Mouse (Mus musculus) kidney, adult 8-10 months (tissue): ENCODE data around the gene Tesk2.
"Not testable (repeated sequence)": the region's sequence is repeated elsewhere in the genome, so short reads cannot be mapped to it uniquely, and the experiment has no call there.

Source experiments
- DNase-seq, 2 experiments: peaks; one replicate each; pipeline ENCODE4 v3.0.0; 2022

Tesk2 gene

DNA sequence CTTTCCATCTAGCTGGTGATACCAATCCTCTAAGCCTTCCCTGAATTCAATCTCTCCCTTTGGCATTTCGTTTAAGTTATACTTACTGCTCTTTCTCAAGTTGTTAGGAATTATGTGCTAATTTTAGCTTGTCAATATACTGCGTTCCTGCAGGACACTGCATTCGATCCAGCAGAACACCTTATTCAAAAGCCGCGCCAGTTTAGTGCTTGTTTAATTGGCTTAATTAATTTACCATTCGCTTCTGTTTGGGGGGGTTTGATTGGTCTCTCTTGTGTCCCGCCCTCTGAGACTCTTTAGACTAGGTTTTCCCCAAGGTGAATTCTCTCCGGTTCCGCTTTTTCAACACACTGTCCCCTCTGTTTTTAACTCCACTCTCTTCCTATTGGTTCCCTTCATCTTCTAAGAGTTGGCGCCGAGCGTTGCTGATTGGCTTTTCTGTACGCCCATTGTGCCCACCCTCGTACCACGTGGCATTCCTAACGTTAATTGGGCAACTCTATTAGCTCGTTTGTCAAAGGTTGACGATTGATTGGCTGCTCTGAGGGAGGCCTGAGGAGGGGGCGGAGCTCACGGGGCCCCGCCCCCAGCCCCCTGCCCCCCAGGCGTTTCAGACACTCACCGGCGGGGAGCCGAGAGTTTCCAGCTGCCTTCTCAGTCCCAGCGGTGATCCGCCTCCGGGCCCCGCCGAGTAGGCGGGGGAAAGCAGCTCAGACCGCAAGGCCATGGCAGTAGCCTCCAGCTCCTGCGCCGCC is at the start of gene Tesk2:
Tesk2 (plus strand) TSS at position 606 of the 755 bp plus-strand sequence.
- peak; percentile 97 to 98 for DNase-seq

DNA sequence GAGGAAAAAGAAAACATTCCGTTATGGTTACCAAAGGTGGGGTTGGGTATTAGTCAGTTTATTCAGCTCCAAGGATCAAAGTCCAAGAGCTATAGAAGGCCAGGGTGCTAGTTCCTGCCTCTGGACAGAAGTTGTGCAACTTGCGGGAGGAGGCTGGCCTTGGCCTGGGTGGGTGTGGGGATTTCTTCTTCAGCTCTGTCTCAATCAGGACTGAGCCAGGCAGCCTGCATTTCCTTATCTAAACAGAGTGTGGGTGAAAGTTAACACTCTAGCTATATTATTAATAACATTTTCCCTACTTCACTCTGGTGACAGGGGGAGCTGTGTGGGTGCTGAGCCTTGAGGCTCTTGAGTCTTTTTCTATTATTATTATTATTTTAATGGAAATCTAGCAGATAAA is 48.0 kb upstream of the Tesk2 start:
- DNase-seq, result peak in 1 of 2 experiments; percentile 60

GRCm38 (mm10) chr4:116674761-116675160 is 46.0 kb upstream of the Tesk2 start:
- not testable (repeated sequence) for DNase-seq

DNA sequence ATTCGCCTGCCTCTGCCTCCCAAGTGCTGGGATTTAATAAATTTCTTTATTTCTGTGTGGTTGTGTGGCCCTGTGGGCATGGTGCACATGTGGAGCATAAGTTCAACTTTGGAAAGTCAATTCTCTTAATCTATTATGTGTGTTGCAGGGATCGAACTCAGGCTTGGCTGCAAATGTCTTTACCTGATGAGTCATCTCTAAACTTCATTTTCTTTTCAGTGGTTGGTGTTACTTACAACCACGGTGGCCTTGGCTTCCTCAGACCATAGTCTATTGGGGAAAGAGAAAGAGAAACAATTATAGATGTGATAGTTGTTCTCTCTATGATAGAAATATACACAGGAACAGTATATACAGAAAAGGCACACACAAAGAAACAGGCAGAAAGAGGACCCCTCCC is 44.7 kb upstream of the Tesk2 start:
- no peak for DNase-seq

- DNase-seq, result no peak
Measured at GRCm38 (mm10) chr4:116677808-116678207, 42.9 kb upstream of the Tesk2 start.

DNA sequence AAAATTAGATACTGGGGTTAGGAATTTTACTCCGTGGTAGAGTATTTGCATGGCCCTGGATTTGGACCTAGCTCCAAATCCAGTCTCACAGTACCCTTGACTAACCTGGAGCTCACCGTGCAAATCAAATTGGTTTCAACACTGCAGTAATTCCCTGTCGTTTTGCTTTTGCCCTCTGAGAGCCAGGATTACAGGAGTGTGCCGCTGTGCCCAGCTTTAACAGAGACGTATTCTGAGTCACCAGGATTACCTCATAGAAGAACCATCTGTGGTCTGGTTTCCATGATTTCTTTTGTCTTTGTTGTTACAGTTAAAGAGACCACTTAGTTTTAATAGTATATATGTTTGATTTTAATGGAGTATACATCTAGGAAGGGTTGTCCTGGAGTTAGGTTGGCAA is 41.6 kb upstream of the Tesk2 start:
- DNase-seq, result no peak

- DNase-seq, result not testable (repeated sequence)
Measured at GRCm38 (mm10) chr4:116680521-116680920, 40.2 kb upstream of the Tesk2 start.

- no peak for DNase-seq
Measured at GRCm38 (mm10) chr4:116683957-116684356, 36.8 kb upstream of the Tesk2 start.

- no peak for DNase-seq
Measured at GRCm38 (mm10) chr4:116684665-116685064, 36.1 kb upstream of the Tesk2 start.

DNA sequence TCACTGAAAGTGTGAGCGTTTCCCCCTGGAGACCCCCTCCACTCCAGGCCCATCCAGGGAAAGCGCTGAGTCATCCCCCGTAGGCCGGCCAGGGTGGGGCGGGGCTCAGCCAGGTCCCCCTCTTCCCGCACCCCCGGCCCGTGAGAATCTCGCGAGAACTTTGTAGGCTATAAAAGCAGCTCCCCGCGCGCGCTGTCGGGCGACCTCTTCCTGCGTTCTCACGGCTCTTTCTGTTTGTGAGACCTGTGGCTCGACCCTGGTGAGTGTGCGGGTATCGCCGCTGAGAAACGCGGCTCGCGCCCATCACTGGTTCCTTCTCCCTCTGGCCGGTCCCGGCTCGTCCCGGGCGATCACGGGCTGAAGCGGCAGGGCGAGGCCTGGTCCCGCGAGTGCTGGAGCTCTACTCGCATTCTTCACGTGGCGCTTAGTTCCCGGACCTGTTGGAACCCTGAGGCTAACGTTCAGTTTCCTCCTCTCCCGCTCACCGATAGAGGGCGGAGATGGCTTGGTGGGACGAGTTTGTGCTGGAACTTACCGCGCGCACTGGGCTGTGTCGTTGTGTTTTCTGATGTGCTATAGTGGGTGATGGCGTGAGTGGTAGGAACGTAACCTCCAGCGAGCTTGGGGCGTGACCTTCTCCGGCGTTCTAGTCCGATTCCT is 35.2 kb upstream of the Tesk2 start, which contains the start of gene Prdx1:
Prdx1 (plus strand) TSS at position 143 of the 660 bp plus-strand sequence.
- DNase-seq, result peak; percentile 91 to 95

DNA sequence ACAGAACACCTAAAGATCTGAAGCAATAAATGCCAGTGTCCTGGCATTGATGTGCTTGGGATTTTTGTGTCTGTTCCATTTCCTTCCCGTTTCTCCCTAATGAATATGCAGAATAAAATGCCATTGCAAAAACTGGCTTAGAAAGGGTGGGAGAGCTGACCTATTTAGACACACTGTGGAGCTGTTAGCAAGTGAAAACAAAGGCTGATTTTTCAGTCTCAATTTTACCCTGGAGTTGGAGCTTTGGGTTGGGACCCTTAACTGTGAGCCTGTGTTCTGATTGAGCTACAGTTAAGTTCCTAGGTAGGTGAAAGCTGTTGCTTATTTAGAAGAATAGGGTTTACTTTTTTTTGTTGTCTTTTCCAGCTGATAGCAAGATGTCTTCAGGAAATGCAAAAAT is 33.7 kb upstream of the Tesk2 start:
- no peak for DNase-seq

GRCm38 (mm10) chr4:116689309-116689876 is 31.4 kb upstream of the Tesk2 start:
- DNase-seq, result peak; percentile 64 to 72

DNA sequence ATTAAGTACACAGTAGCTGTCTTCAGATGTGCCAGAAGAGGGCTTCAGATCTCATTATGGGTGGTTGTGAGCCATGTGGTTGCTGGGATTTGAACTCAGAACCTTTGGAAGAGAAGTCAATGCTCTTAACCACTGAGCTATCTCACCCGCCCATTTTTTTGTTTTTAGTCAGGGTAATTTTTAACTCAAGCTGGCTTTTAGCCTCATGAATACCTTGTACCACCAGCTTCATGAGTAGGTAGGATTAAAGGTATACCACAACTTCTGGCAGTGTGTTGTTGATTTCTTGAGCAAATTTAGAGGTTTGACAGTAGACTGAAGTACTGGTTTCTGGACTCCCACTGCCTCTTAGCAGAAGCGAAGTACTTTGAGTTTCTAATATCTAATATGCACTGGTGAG is 28.6 kb upstream of the Tesk2 start:
- DNase-seq, result no peak

- no peak for DNase-seq
Measured at GRCm38 (mm10) chr4:116693785-116694184, 27.0 kb upstream of the Tesk2 start.

GRCm38 (mm10) chr4:116698693-116699342 is 21.9 kb upstream of the Tesk2 start:
- DNase-seq, result peak; percentile 78 to 85

DNA sequence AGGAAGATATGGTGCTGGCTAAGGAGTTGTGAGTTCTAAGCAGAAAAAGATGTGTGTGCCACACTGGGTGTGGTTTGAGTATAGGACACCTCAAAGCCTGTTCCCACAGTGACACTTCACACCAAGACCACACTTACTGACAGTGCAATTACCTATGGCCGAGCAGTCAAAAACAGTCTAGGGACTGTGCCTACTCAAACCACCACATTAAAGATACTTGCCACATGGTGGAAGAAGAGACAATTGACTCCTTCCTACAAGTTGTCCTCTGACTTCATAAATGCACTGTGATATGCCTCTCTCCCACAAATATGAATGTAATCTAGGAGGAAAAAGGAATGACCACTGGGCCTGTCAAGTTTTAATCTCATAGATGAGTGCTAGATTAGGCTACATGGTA is 19.8 kb upstream of the Tesk2 start:
- DNase-seq, result no peak

DNA sequence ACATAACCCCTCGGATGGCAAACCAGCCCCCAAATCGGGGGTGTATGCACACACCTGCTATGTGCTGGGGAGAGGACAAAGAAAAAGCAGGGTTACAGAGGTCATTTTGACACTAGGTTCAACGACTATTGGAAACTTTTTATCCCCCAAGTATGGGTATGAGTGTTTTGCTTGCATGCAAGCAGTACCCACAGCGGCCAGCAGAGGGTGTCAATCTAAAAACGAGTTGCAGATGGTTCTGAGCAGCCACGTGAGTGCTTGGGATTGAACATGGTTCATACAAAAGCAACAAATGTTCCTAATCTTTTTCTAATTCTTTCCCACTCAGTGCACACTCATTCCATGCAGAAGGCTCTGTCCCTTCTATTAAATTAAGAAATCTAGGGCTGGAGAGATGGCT is 16.9 kb upstream of the Tesk2 start:
- peak; percentile 62 to 82 for DNase-seq

- DNase-seq, result no peak
Measured at GRCm38 (mm10) chr4:116707666-116708065, 13.1 kb upstream of the Tesk2 start.

GRCm38 (mm10) chr4:116708201-116708764 is 12.5 kb upstream of the Tesk2 start, which contains the start of the genes Mmachc and Ccdc163:
Gene Mmachc (minus strand): TSS chr4:116708406.
Gene Ccdc163 (plus strand): TSS chr4:116708509.
- peak; percentile 95 to 98 for DNase-seq

DNA sequence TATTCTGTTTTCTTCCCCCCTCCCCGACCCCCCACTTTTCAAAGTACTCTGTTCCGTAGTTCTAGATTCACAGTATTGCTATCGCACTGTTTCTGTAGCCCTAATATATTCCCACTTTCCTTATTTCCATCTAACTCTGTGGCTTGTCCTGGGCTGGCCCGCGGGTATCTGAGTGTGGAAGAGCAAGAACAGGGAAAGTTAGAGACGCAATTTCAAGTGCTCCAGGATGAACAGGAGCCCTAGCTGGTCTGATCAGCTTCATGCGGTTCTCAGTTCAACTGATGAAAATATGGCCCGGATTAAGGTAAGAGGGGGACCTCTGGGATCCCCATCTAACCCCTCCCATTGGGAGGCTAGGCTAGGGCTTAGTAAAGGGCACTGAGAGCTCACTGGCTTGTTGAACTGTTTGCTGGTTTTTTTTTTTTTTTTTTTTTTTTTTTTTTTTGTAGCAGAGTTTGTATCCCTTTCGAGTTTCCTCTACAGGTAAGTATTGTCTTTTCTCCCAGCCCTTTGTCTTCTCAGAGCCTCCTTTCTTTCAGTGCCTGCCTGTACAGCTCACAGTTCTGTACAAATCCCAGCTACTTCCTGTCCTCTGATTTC is 11.9 kb upstream of the Tesk2 start:
- DNase-seq, result no peak

- DNase-seq, result no peak
Measured at GRCm38 (mm10) chr4:116710154-116710553, 10.6 kb upstream of the Tesk2 start.

GRCm38 (mm10) chr4:116712536-116712935 is 8.2 kb upstream of the Tesk2 start:
- DNase-seq, result no peak
